Mouse (Mus musculus) hindbrain, embryonic 11.5 days (tissue): Measurements from ENCODE around the gene Dgki. TPM values are rescaled to one million over a fixed set of nuclear protein-coding genes. Genes with fewer than 3 reads are reported as not detected.
A peak's percentile ranks its signal among the peaks of the same experiment; 100 is the strongest.

Experiments used
- ATAC-seq: fragments of 200-750 bp; cut with Nextera tagmentation; 2 replicates; pipeline ENCODE4 v1.8.0; 2017; ENCODE audit warnings: mild to moderate bottlenecking, moderate TSS enrichment, moderate library complexity; ENCODE audit not compliant: low FRiP score
- DNase-seq: peaks from one replicate; pipeline ENCODE4 v3.0.0-alpha.2; 2015; ENCODE audit warnings: low spot score
- H3K27ac ChIP-seq: fragments of 300-500 bp; sonication (generic); 2 replicates; pipeline ENCODE4 v1.5.1; 2014; ENCODE audit warnings: mild to moderate bottlenecking, low read depth, low read length
- H3K27me3 ChIP-seq: fragments of 300-500 bp; sonication (generic); 2 replicates; pipeline ENCODE4 v1.6.1; 2014; ENCODE audit warnings: mild to moderate bottlenecking, low read length, moderate library complexity, mixed read lengths; ENCODE audit not compliant: control insufficient read depth, insufficient read depth
- H3K36me3 ChIP-seq: fragments of 300-500 bp; sonication (generic); 2 replicates; pipeline ENCODE4 v1.6.1; 2014; ENCODE audit warnings: mild to moderate bottlenecking, low read length, moderate library complexity, mixed read lengths; ENCODE audit not compliant: control insufficient read depth, insufficient read depth
- H3K4me1 ChIP-seq: fragments of 300-500 bp; sonication (generic); replicated peaks from 2 replicates; pipeline ENCODE4 v1.6.1; 2014; ENCODE audit warnings: low read length, mixed read lengths; ENCODE audit not compliant: control insufficient read depth, insufficient read depth
- H3K4me2 ChIP-seq: fragments of 300-500 bp; sonication (generic); replicated peaks from 2 replicates; pipeline ENCODE4 v1.6.1; 2014; ENCODE audit warnings: mild to moderate bottlenecking, low read depth, low read length
- H3K4me3 ChIP-seq: fragments of 300-500 bp; sonication (generic); 2 replicates; pipeline ENCODE4 v1.5.1; 2014; ENCODE audit warnings: low read depth, low read length
- H3K9ac ChIP-seq: fragments of 300-500 bp; sonication (generic); 2 replicates; pipeline ENCODE4 v1.6.1; 2014; ENCODE audit warnings: low read depth, low read length
- H3K9me3 ChIP-seq: fragments of 300-500 bp; sonication (generic); 2 replicates; pipeline ENCODE4 v1.6.1; 2016; ENCODE audit warnings: low read length; ENCODE audit not compliant: control insufficient read depth
- WGBS: fragments of 180-500 bp; shearing (Covaris S2); extraction: QIAGEN DNeasy Blood & Tissue Kit; methylation state at CpG from one replicate; pipeline ENCODE4 v1.1.7; 2014; 5-methylcytosine and 5-hydroxymethylcytosine counted together
- polyA plus RNA-seq: library from polyadenylated mRNA; unstranded; fragments of >200 nt; fragmentation: Nextera tagmentation; extraction: Ambion mirVana; gene quantifications from 2 replicates; pipeline ENCODE4 v1.2.1, GENCODE M21; 2014

Dgki gene
- polyA plus RNA-seq, result 2.6 and 3.0 TPM in 2 replicates

- peak within 1 kb of the TSS; percentile 51; the same call in 1 of the 2 replicates for H3K27ac ChIP-seq
- peak within 1 kb of the TSS; percentile 73 for H3K4me3 ChIP-seq
- H3K36me3 ChIP-seq, result no peaks in the 10 kb centered on the region
- no peaks in the 10 kb centered on the region for H3K9me3 ChIP-seq
- ATAC-seq (peak; percentile 96), DNase-seq (peak; percentile 84)
- H3K9ac ChIP-seq, result peak within 1 kb of the TSS; percentile 75
- under 1% methylated on average over 35 of the region's 65 CpGs for WGBS
- H3K4me1 ChIP-seq, result 0 out of 2 replicates have a peak, but pooled peaks cover 5% of the 10 kb centered on the region
- H3K4me2 ChIP-seq, result peak within 1 kb of the TSS; percentile 94
- peaks cover 20% of the 10 kb centered on the region; the same call in 1 of the 2 replicates for H3K27me3 ChIP-seq
Measured at GRCm38 (mm10) chr6:37299562-37300390, at the start of gene Dgki. Gene Dgki (minus strand): TSS chr6:37300184.

DNA sequence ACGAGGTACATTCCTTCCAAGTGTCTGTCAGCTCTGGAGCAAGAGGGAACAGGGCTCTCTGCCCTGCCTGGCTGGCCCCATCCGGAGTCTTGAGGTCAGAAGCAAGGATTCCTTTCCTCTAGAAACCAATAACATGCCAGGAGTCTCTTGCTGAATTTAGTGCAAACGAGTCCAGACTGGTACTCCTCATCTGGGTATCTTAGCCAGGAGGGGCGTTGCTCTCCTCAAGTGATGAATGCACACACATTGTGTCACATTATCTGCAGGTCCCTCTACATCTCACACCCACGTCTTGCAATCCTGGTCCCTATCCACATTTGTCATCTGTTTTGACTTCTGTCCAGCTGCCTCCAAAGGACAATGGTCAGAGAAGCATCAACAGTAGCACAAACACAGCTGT lies 47.6 kb upstream of the Dgki start:
- Histone ChIP-seq H3K4me2 (no peak overlapping the region), H3K27ac (no peak overlapping the region), H3K27me3 (no peaks in the 10 kb centered on the region), H3K9ac (no peak overlapping the region), H3K4me3 (no peak overlapping the region), H3K4me1 (no peaks in the 10 kb centered on the region), H3K9me3 (no peaks in the 10 kb centered on the region), H3K36me3 (no peaks in the 10 kb centered on the region)
- 81% methylated on average over 5 of the region's 5 CpGs for WGBS
- no peak for DNase-seq
- no peak for ATAC-seq

GRCm38 (mm10) chr6:37338055-37338454 lies 38.1 kb upstream of the Dgki start:
- H3K4me3 ChIP-seq, result no peak overlapping the region
- no peak for ATAC-seq
- no peak overlapping the region for H3K9ac ChIP-seq
- WGBS, result 90% methylated on average over 5 of the region's 5 CpGs
- H3K4me1 ChIP-seq, result peaks cover 2% of the 10 kb centered on the region; the same call in 1 of the 2 replicates
- no peak overlapping the region for H3K4me2 ChIP-seq
- H3K36me3 ChIP-seq, result no peaks in the 10 kb centered on the region
- no peaks in the 10 kb centered on the region for H3K27me3 ChIP-seq
- H3K27ac ChIP-seq, result no peak overlapping the region
- H3K9me3 ChIP-seq, result no peaks in the 10 kb centered on the region
- DNase-seq, result no peak

DNA sequence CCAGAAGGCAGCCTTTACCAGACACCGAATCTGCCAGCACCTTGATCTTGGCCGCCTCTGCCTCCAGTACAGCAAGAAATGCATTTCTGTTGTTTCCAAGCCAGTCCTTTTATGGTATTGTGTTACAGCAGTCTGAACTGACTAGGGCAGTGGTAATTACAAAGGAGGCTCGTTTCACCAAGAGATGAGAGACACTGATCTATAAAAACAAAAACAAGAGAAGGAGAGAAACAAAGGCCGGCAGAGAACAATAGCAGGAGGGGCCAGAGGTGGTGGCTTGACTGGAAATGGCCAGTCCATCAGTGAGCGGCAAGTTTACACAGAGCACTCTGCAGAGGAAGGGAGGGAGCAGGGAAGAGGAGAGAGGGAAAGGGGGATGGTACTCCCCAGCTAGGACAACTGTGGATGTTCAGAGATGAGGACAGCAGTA lies 36.9 kb upstream of the Dgki start:
- no peak overlapping the region for H3K4me2 ChIP-seq
- H3K9ac ChIP-seq, result peak overlapping the region; percentile 35; the same call in 1 of the 2 replicates
- no peaks in the 10 kb centered on the region for H3K27me3 ChIP-seq
- 13% methylated on average over 5 of the region's 5 CpGs for WGBS
- no peak overlapping the region for H3K27ac ChIP-seq
- no peaks in the 10 kb centered on the region for H3K36me3 ChIP-seq
- no peak overlapping the region for H3K4me3 ChIP-seq
- no peak for ATAC-seq
- DNase-seq, result peak; percentile 22
- H3K9me3 ChIP-seq, result no peaks in the 10 kb centered on the region
- peaks cover 2% of the 10 kb centered on the region; the same call in 1 of the 2 replicates for H3K4me1 ChIP-seq

GRCm38 (mm10) chr6:37336381-37336780 lies 36.4 kb upstream of the Dgki start:
- Histone ChIP-seq H3K36me3 (no peaks in the 10 kb centered on the region), H3K27me3 (no peaks in the 10 kb centered on the region), H3K9ac (no peak overlapping the region; the same call in 1 of the 2 replicates), H3K4me2 (no peak overlapping the region), H3K9me3 (no peaks in the 10 kb centered on the region), H3K4me1 (peaks cover 2% of the 10 kb centered on the region; the same call in 1 of the 2 replicates), H3K27ac (no peak overlapping the region; the same call in 1 of the 2 replicates), H3K4me3 (no peak overlapping the region)
- ATAC-seq (no peak), DNase-seq (no peak)
- whole genome bisulfite sequencing, result 66% methylated on average over 7 of the region's 7 CpGs

- Histone ChIP-seq H3K4me3 (no peak overlapping the region), H3K4me2 (no peak overlapping the region), H3K9ac (no peak overlapping the region), H3K4me1 (peaks cover 4% of the 10 kb centered on the region; the same call in 1 of the 2 replicates), H3K27ac (no peak overlapping the region), H3K27me3 (no peaks in the 10 kb centered on the region), H3K36me3 (no peaks in the 10 kb centered on the region), H3K9me3 (no peaks in the 10 kb centered on the region)
- ATAC-seq (no peak), DNase-seq (no peak)
- 87% methylated on average over 10 of the region's 10 CpGs for WGBS
Measured at GRCm38 (mm10) chr6:37332846-37333245, 32.9 kb upstream of the Dgki start.

- Histone ChIP-seq H3K4me2 (no peak overlapping the region), H3K4me3 (no peak overlapping the region), H3K4me1 (peaks cover 2% of the 10 kb centered on the region; the same call in 1 of the 2 replicates), H3K36me3 (no peaks in the 10 kb centered on the region), H3K9ac (no peak overlapping the region), H3K9me3 (no peaks in the 10 kb centered on the region), H3K27ac (no peak overlapping the region), H3K27me3 (no peaks in the 10 kb centered on the region)
- DNase-seq, result no peak
- whole genome bisulfite sequencing, result 49% methylated on average over 5 of the region's 5 CpGs
- ATAC-seq, result no peak
Measured at GRCm38 (mm10) chr6:37329901-37330864, 30.2 kb upstream of the Dgki start.

GRCm38 (mm10) chr6:37329376-37329775 lies 29.4 kb upstream of the Dgki start:
- Histone ChIP-seq H3K9ac (no peak overlapping the region), H3K4me2 (no peak overlapping the region), H3K27ac (no peak overlapping the region), H3K9me3 (no peaks in the 10 kb centered on the region), H3K4me1 (peaks cover 2% of the 10 kb centered on the region; the same call in 1 of the 2 replicates), H3K4me3 (no peak overlapping the region), H3K36me3 (no peaks in the 10 kb centered on the region), H3K27me3 (no peaks in the 10 kb centered on the region)
- 88% methylated on average over 3 of the region's 3 CpGs for WGBS
- DNase-seq (no peak), ATAC-seq (no peak)
